Mouse (Mus musculus): Measurements from ENCODE around the gene Tcl1b5.
A peak's percentile ranks its signal among the peaks of the same experiment; 100 is the strongest.
"Not testable (repeated sequence)": the region's sequence is repeated elsewhere in the genome, so short reads cannot be mapped to it uniquely, and the experiment has no call there.

The Tcl1b5 gene

GRCm38 (mm10) chr12:105158842-105159241 is 17.3 kb upstream of the Tcl1b5 start:
- Histone ChIP-seq H3K27me3 (ENCODE audit: insufficient read depth, low read length) (no peaks in the 10 kb centered on the region), H3K4me1 (replicated peaks; ENCODE audit: low read depth, low read length) (no peaks in the 10 kb centered on the region), H3K36me3 (ENCODE audit: insufficient read depth, low read length) (no peaks in the 10 kb centered on the region), H3K4me3 (replicated peaks; ENCODE audit: low read length) (no peak overlapping the region), H3K9me3 (ENCODE audit: low read length) (peaks cover 2% of the 10 kb centered on the region; the same call in 1 of the 2 replicates)
- TF ChIP-seq POU5F1 (IDR thresholded peaks at IDR 0.05; ENCODE audit: borderline replicate concordance, low read length) (no peak), NANOG (IDR thresholded peaks at IDR 0.05; ENCODE audit: borderline replicate concordance, low read length) (no peak), CTCF (conservative IDR thresholded peaks at IDR 0.05; ENCODE audit: low read length) (no peak)

DNA sequence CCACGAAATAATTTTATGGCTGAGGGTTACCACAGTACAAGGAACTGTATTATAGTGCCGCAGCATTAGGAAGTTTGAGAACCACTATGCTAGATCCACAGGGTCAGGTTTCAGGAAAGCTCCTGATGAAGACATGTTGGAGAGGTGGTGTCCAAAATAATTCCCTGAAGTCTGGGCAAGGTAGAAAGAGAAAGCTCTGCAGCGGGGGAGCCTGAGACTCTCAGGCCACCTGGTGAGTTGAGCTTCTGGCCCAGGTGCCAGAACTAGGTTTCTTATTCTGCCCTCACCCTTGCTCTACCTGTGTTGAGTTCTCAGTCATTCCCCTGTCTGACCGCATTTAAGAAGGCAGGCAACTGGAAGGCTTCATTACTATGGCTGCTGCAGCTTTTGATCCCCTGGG is 16.8 kb upstream of the Tcl1b5 start, which contains the start of gene Tcl1b1:
TSS of gene Tcl1b1 (plus strand) at position 301 of the 400 bp plus-strand sequence.
- H3K27me3 ChIP-seq (ENCODE audit: insufficient read depth, low read length): peaks cover 5% of the 10 kb centered on the region
- no peaks in the 10 kb centered on the region for H3K9me3 ChIP-seq (ENCODE audit: low read length)
- no peak within 1 kb of the TSS for H3K4me3 ChIP-seq (replicated peaks; ENCODE audit: low read length)
- H3K4me1 ChIP-seq (replicated peaks; ENCODE audit: low read depth, low read length): no peaks in the 10 kb centered on the region
- H3K36me3 ChIP-seq (ENCODE audit: insufficient read depth, low read length): no peaks in the 10 kb centered on the region
- TF ChIP-seq POU5F1 (IDR thresholded peaks at IDR 0.05; ENCODE audit: borderline replicate concordance, low read length) (no peak), CTCF (conservative IDR thresholded peaks at IDR 0.05; ENCODE audit: low read length) (no peak), NANOG (IDR thresholded peaks at IDR 0.05; ENCODE audit: borderline replicate concordance, low read length) (no peak)

DNA sequence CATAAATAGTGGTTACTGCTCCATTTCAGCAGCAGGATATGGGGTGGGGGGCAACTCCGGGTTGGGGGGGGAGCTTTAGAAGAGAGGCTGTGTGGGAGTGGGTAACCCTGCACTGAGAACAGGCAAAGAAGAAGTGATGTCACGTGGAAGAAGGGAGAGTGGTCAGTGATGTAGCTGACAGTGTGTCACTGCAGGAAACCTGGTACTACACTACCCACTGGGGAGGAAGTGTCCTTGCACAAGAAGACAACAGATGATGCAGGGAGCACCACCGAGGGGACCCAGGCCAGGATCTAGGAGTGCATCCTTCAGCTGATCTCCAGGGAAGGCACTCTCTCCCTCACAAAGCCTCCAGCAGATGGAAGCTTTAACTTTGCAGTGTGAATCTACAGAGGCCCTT is 9.4 kb upstream of the Tcl1b5 start:
- Histone ChIP-seq H3K27me3 (ENCODE audit: insufficient read depth, low read length) (peaks cover 11% of the 10 kb centered on the region), H3K36me3 (ENCODE audit: insufficient read depth, low read length) (no peaks in the 10 kb centered on the region), H3K9me3 (ENCODE audit: low read length) (no peaks in the 10 kb centered on the region), H3K4me1 (replicated peaks; ENCODE audit: low read depth, low read length) (no peaks in the 10 kb centered on the region), H3K4me3 (replicated peaks; ENCODE audit: low read length) (no peak overlapping the region)
- TF ChIP-seq POU5F1 (IDR thresholded peaks at IDR 0.05; ENCODE audit: borderline replicate concordance, low read length) (no peak), NANOG (IDR thresholded peaks at IDR 0.05; ENCODE audit: borderline replicate concordance, low read length) (no peak), CTCF (conservative IDR thresholded peaks at IDR 0.05; ENCODE audit: low read length) (no peak)

DNA sequence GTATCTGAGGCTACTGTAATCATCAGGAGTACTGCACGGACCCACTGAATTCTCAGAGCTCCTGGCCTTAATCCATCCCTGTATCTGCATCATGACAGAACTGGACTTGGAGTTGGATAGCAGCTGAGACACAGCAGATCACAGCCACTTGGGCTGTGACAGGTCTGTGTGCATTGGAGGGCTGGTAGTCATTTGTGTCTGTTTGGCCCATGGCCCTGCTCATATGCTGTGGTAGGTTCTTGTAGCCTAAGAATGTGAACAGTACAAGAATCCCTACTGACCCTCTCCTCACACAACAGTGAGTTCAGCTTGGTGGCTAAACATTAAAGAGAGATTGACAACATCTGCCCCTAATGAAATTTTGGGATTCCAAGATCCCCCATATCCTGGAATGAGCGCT is 2.8 kb upstream of the Tcl1b5 start:
- H3K36me3 ChIP-seq (ENCODE audit: insufficient read depth, low read length): no peaks in the 10 kb centered on the region
- no peaks in the 10 kb centered on the region for H3K4me1 ChIP-seq (replicated peaks; ENCODE audit: low read depth, low read length)
- TF ChIP-seq CTCF (conservative IDR thresholded peaks at IDR 0.05; ENCODE audit: low read length) (no peak), POU5F1 (IDR thresholded peaks at IDR 0.05; ENCODE audit: borderline replicate concordance, low read length) (no peak), NANOG (IDR thresholded peaks at IDR 0.05; ENCODE audit: borderline replicate concordance, low read length) (no peak)
- H3K27me3 ChIP-seq (ENCODE audit: insufficient read depth, low read length): no peaks in the 10 kb centered on the region; the same call in 1 of the 2 replicates
- H3K4me3 ChIP-seq (replicated peaks; ENCODE audit: low read length): no peak overlapping the region
- no peaks in the 10 kb centered on the region for H3K9me3 ChIP-seq (ENCODE audit: low read length)

- not testable (repeated sequence) for H3K4me3 ChIP-seq (replicated peaks; ENCODE audit: low read length); H3K9me3 ChIP-seq (ENCODE audit: low read length); H3K36me3 ChIP-seq (ENCODE audit: insufficient read depth, low read length); H3K4me1 ChIP-seq (replicated peaks; ENCODE audit: low read depth, low read length); H3K27me3 ChIP-seq (ENCODE audit: insufficient read depth, low read length)
- peak; percentile 37 for TF ChIP-seq CTCF (conservative IDR thresholded peaks at IDR 0.05; ENCODE audit: low read length)
These were observed 1.8 kb upstream of the Tcl1b5 start for GRCm38 (mm10) chr12:105174318-105174717.

DNA sequence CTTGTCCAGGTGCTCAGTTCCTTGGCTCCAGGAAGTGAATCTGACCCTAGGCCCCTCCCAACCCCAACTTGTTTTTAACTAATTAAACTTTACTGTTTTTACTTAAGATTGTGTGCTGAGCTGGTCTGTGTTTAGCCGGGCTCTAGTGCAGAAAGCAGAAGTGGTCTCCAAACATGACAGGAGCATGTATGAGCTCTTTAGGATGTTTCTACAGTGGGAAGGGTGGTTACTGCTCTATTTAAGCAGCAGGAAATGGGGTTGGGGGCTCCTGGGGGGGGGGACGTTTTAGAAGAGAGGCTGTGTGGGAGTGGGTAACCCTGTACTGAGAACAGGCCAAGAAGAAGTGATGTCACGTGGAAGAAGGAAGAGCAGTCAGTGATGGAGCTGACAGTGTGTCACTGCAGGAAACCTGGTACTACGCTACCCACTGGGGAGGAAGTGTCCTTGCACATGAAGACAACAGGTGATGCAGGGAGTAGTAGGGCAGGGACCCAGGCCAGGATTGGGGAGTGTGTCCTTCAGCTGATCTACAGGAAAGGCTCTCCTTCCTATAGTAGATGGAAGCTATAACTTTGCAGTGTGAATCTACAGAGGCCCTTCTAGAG is 5.0 kb downstream of the Tcl1b5 start:
- H3K4me1 ChIP-seq (replicated peaks; ENCODE audit: low read depth, low read length); H3K9me3 ChIP-seq (ENCODE audit: low read length); H3K4me3 ChIP-seq (replicated peaks; ENCODE audit: low read length); H3K36me3 ChIP-seq (ENCODE audit: insufficient read depth, low read length): not testable (repeated sequence)
- H3K27me3 ChIP-seq (ENCODE audit: insufficient read depth, low read length): 0 out of 2 replicates have a peak, but pooled peaks cover 11% of the 10 kb centered on the region

DNA sequence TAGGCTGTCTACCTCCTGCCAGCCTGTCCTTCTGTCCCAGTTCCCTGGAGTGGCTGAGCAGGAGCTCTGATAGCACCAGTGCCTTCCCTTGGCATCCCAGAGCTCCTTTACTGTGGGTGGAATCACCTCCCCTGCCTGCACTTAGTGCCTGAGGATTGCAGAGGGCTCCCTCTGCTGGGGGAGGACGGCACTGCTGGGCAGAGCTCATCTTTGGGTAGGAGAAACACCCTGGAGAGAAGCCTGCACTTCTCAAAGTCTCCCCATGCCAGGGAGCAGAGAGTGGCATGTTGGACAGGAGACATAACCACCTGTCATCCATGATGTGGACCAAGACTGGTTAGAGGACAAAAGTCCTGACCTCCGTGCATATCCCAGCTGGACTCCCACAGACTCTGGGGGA is 12.8 kb downstream of the Tcl1b5 start:
- not testable (repeated sequence) for H3K4me1 ChIP-seq (replicated peaks; ENCODE audit: low read depth, low read length); H3K4me3 ChIP-seq (replicated peaks; ENCODE audit: low read length); H3K36me3 ChIP-seq (ENCODE audit: insufficient read depth, low read length); H3K27me3 ChIP-seq (ENCODE audit: insufficient read depth, low read length)
- H3K9me3 ChIP-seq (ENCODE audit: low read length): peaks cover 10% of the 10 kb centered on the region
- peak; percentile 57 for TF ChIP-seq CTCF (conservative IDR thresholded peaks at IDR 0.05; ENCODE audit: low read length)

GRCm38 (mm10) chr12:105190743-105191142 is 14.6 kb downstream of the Tcl1b5 start, which contains the start of gene Tcl1b3:
Gene Tcl1b3, plus strand, starts transcription at chr12:105191043.
- H3K4me3 ChIP-seq (replicated peaks; ENCODE audit: low read length); H3K36me3 ChIP-seq (ENCODE audit: insufficient read depth, low read length); H3K4me1 ChIP-seq (replicated peaks; ENCODE audit: low read depth, low read length); H3K27me3 ChIP-seq (ENCODE audit: insufficient read depth, low read length): not testable (repeated sequence)
- H3K9me3 ChIP-seq (ENCODE audit: low read length): peaks cover 10% of the 10 kb centered on the region

DNA sequence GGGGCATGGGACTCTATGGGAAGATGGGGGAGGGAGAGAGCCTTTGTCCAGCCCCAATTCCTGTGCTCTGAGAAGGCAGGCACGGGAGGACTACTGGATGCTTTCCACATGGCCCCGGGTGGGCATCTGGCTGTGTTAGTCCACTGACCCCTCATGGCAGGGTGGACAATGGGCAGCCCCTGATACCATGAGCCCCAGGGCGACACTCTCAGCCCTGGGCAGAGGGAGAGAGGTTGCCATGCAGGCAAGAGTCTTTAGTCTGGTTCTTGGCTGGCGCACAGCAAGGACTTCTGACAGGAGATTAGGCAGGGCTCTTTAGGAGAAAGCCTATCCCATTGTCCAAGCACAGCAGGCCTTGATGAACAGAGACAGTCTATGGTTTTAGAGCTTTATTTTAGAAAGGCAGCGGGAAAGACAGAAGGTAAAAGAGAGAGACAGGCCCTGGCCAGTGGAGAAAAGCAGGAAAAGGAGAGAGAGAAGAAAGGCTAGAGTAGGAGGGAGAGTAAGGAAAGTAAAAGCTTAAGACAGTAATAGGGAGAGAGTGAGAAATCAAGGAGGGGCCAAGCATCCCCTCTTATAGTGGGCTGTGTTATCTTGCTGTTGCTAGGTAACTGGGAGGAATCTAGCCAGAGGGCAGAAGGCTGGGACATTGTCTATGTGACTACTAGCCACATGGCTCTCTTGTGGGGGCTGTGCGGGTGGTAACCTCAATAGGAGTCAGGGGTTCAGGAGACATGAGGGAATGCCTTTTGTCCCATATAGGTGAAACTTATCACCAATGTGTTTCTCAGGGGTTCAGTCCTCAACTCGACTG is 23.7 kb downstream of the Tcl1b5 start:
- not testable (repeated sequence) for H3K36me3 ChIP-seq (ENCODE audit: insufficient read depth, low read length); H3K4me1 ChIP-seq (replicated peaks; ENCODE audit: low read depth, low read length); H3K27me3 ChIP-seq (ENCODE audit: insufficient read depth, low read length); H3K9me3 ChIP-seq (ENCODE audit: low read length); H3K4me3 ChIP-seq (replicated peaks; ENCODE audit: low read length)

DNA sequence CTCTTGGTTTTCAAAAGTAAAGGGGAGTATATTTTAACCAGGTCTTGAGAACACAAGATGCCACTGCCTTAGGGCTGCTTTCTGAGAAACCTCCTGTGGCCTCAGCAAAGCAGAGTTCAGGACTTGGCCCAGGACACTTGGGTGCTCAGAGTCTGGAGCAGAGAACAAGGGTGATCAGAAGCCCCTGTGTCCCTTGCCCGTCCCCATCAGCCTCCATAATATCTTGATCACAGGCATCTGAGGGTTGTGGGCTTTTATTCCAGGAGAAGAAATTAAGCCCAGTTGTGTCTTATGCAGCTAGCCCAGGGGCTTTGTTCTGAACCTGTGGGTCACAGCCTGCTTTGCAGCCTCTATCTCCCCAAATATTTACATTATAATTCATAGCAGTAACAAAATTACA is 25.5 kb downstream of the Tcl1b5 start, which contains the start of gene Tcl1b4:
TSS of gene Tcl1b4 (plus strand) at position 301 of the 400 bp plus-strand sequence.
- H3K27me3 ChIP-seq (ENCODE audit: insufficient read depth, low read length); H3K36me3 ChIP-seq (ENCODE audit: insufficient read depth, low read length); H3K4me1 ChIP-seq (replicated peaks; ENCODE audit: low read depth, low read length); H3K9me3 ChIP-seq (ENCODE audit: low read length); H3K4me3 ChIP-seq (replicated peaks; ENCODE audit: low read length): not testable (repeated sequence)

Measured in E14TG2a.4 (cell line).